Comparison of ENCODE assay signal across 27 mouse cellular contexts in genomic region chr19:46244628-46245027, GRCm38 (mm10). TPM values are rescaled to one million over a fixed set of nuclear protein-coding genes. Genes with fewer than 3 reads are reported as not detected.
DNase-seq lines count a peak whose midpoint lies in the region; ATAC-seq and TF ChIP-seq lines count a peak whose summit lies in the region.
"Had no signal": no experiment of that assay in that cellular context is flagged by ENCODE, and none has a peak within 500 bp of the region (broad histone marks: within the 10 kb centered on the region; RNA-seq: fewer than 3 reads in every experiment).

No protein-coding gene starts in this region.

- DNase-seq in midbrain, embryonic 14.5 days, result peak; percentile 15
- DNase-seq in ES-E14 (ENCODE audit: low read depth, low spot score), result peak; percentile 34
- no peak for DNase-seq in spleen, postnatal 4 days (ENCODE audit: low spot score in 2 of 2)
- no peak for DNase-seq in adrenal gland, postnatal 4 days (ENCODE audit: low spot score in 2 of 2)
- DNase-seq: adrenal gland, adult 2 months; adrenal gland, postnatal 25 days; B cell, adult 2 months; cerebellum, adult 11 months; cerebellum, adult 8-10 months; cerebellum, postnatal 14 days; embryo, embryonic 11 days; gastrocnemius, adult 2 months; gastrocnemius, postnatal 25 days; heart, adult 18-20 months; heart, postnatal 10 days had no signal

- no peak for ATAC-seq in forebrain, embryonic 13.5 days
- no peak for ATAC-seq in forebrain, embryonic 15.5 days (replicated peaks)
- ATAC-seq in midbrain, embryonic 14.5 days (ENCODE audit: low FRiP score, low TSS enrichment), result no peak
- no peak for ATAC-seq in midbrain, embryonic 16.5 days
- ATAC-seq in neural tube, embryonic 15.5 days (ENCODE audit: low FRiP score), result no peak
- ATAC-seq: activated CD4-positive, CD25-positive, alpha-beta regulatory T cell, adult 4 months; CD4-positive, CD25-positive, alpha-beta regulatory T cell, adult 4 months; intestine, embryonic 16.5 days had no signal

- in situ Hi-C loops in ES-E14 (cut with MboI; ENCODE audit: low sequenced_read_pairs in 2 of 2, unreplicated experiment in 2 of 2), result no loop called here

- 0 out of 2 replicates have a peak overlapping the region, but pooled peaks have one; percentile 2 for H3K9ac ChIP-seq in forebrain, embryonic 13.5 days
- no peak overlapping the region for H3K9ac ChIP-seq in forebrain, embryonic 15.5 days (replicated peaks)
- H3K9ac ChIP-seq in midbrain, embryonic 14.5 days (replicated peaks; ENCODE audit: low read length), result no peak overlapping the region
- no peak overlapping the region for H3K9ac ChIP-seq in midbrain, embryonic 16.5 days (ENCODE audit: low read depth, low read length)
- H3K9ac ChIP-seq in ES-E14 (ENCODE audit: insufficient read depth, low read depth, low read length, poor library complexity, severe bottlenecking), result no peak overlapping the region
- no peak overlapping the region for H3K9ac ChIP-seq in neural tube, embryonic 15.5 days (replicated peaks)
- H3K9ac ChIP-seq: embryonic facial prominence, embryonic 15.5 days; hindbrain, embryonic 14.5 days had no signal

- H3K27me3 ChIP-seq in forebrain, embryonic 13.5 days, result no peaks in the 10 kb centered on the region
- no peaks in the 10 kb centered on the region for H3K27me3 ChIP-seq in forebrain, embryonic 15.5 days
- no peaks in the 10 kb centered on the region for H3K27me3 ChIP-seq in midbrain, embryonic 14.5 days (ENCODE audit: control insufficient read depth, insufficient read depth, low read length)
- H3K27me3 ChIP-seq in midbrain, embryonic 16.5 days (ENCODE audit: control insufficient read depth, insufficient read depth, low read depth, low read length), result no peaks in the 10 kb centered on the region
- H3K27me3 ChIP-seq in neural tube, embryonic 15.5 days (replicated peaks), result no peaks in the 10 kb centered on the region
- H3K27me3 ChIP-seq: embryonic facial prominence, embryonic 15.5 days had no signal

- no peaks in the 10 kb centered on the region for H3K9me3 ChIP-seq in forebrain, embryonic 13.5 days (replicated peaks)
- no peaks in the 10 kb centered on the region for H3K9me3 ChIP-seq in forebrain, embryonic 15.5 days
- H3K9me3 ChIP-seq in midbrain, embryonic 14.5 days (ENCODE audit: control insufficient read depth, low read length), result no peaks in the 10 kb centered on the region
- no peaks in the 10 kb centered on the region for H3K9me3 ChIP-seq in midbrain, embryonic 16.5 days (replicated peaks; ENCODE audit: control insufficient read depth, low read length, poor library complexity, severe bottlenecking)
- H3K9me3 ChIP-seq in ES-E14 (ENCODE audit: control insufficient read depth, insufficient read depth, low read depth, low read length), result no peaks in the 10 kb centered on the region
- no peaks in the 10 kb centered on the region for H3K9me3 ChIP-seq in neural tube, embryonic 15.5 days (replicated peaks)
- H3K9me3 ChIP-seq: embryonic facial prominence, embryonic 15.5 days; forebrain, embryonic 10.5 days; heart, embryonic 10.5 days had no signal

- H3K27ac ChIP-seq in forebrain, embryonic 13.5 days, result no peak overlapping the region
- H3K27ac ChIP-seq in forebrain, embryonic 15.5 days (replicated peaks), result no peak overlapping the region
- H3K27ac ChIP-seq in midbrain, embryonic 14.5 days (replicated peaks; ENCODE audit: low read depth, low read length), result no peak overlapping the region
- H3K27ac ChIP-seq in midbrain, embryonic 16.5 days (ENCODE audit: low read length), result no peak overlapping the region
- no peak overlapping the region for H3K27ac ChIP-seq in ES-E14 (ENCODE audit: insufficient read depth, low read depth, low read length, poor library complexity, severe bottlenecking)
- H3K27ac ChIP-seq in neural tube, embryonic 15.5 days (replicated peaks), result peak overlapping the region; percentile 2; the same call in 1 of the 2 replicates
- H3K27ac ChIP-seq: embryonic facial prominence, embryonic 15.5 days; forebrain, embryonic 10.5 days; gastrocnemius, adult 2 months; heart, embryonic 10.5 days; hindbrain, embryonic 14.5 days had no signal

- H3K4me3 ChIP-seq in forebrain, embryonic 13.5 days, result no peak overlapping the region
- no peak overlapping the region for H3K4me3 ChIP-seq in forebrain, embryonic 15.5 days
- no peak overlapping the region for H3K4me3 ChIP-seq in midbrain, embryonic 14.5 days (replicated peaks; ENCODE audit: low read depth, low read length)
- H3K4me3 ChIP-seq in midbrain, embryonic 16.5 days (ENCODE audit: low read depth, low read length), result no peak overlapping the region
- 0 out of 4 replicates have a peak overlapping the region, but pooled peaks of 1 of the 2 experiments have one; percentile 37 for H3K4me3 ChIP-seq in ES-E14 (ENCODE audit: insufficient read depth in 1 of 2, low read depth in 1 of 2, low read length in 2 of 2, poor library complexity in 1 of 2, severe bottlenecking in 1 of 2)
- no peak overlapping the region for H3K4me3 ChIP-seq in neural tube, embryonic 15.5 days (replicated peaks)
- H3K4me3 ChIP-seq: embryonic facial prominence, embryonic 15.5 days; erythroblast, embryonic 14.5 days; forebrain, embryonic 10.5 days; gastrocnemius, adult 2 months; heart, embryonic 10.5 days had no signal

- WGBS in forebrain, embryonic 13.5 days, result 15% methylated on average over 5 of the region's 5 CpGs
- WGBS in forebrain, embryonic 15.5 days, result 8% methylated on average over 5 of the region's 5 CpGs
- WGBS in midbrain, embryonic 14.5 days, result 16% methylated on average over 5 of the region's 5 CpGs
- WGBS in midbrain, embryonic 16.5 days, result 20% methylated on average over 5 of the region's 5 CpGs
- 26% methylated on average over 5 of the region's 5 CpGs for WGBS in neural tube, embryonic 15.5 days

- 0 out of 2 replicates have a peak, but pooled peaks cover 11% of the 10 kb centered on the region for H3K4me1 ChIP-seq in forebrain, embryonic 13.5 days
- H3K4me1 ChIP-seq in forebrain, embryonic 15.5 days, result no peaks in the 10 kb centered on the region
- no peaks in the 10 kb centered on the region for H3K4me1 ChIP-seq in midbrain, embryonic 14.5 days (ENCODE audit: control insufficient read depth, insufficient read depth, low read length)
- H3K4me1 ChIP-seq in midbrain, embryonic 16.5 days (ENCODE audit: control insufficient read depth, insufficient read depth, low read length), result peaks cover 7% of the 10 kb centered on the region; the same call in 1 of the 2 replicates
- peaks cover 2 to 5% of the 10 kb centered on the region in 2 experiments; a peak in 2 of 4 replicates for H3K4me1 ChIP-seq in ES-E14 (ENCODE audit: control insufficient read depth in 2 of 2, insufficient read depth in 2 of 2, low read length in 2 of 2, poor library complexity in 1 of 2)
- peaks cover 5% of the 10 kb centered on the region; the same call in 1 of the 2 replicates for H3K4me1 ChIP-seq in neural tube, embryonic 15.5 days
- H3K4me1 ChIP-seq: forebrain, embryonic 10.5 days had no signal

- H3K4me2 ChIP-seq in forebrain, embryonic 13.5 days, result no peak overlapping the region
- H3K4me2 ChIP-seq in forebrain, embryonic 15.5 days (replicated peaks), result no peak overlapping the region
- no peak overlapping the region for H3K4me2 ChIP-seq in midbrain, embryonic 14.5 days (ENCODE audit: low read length)
- no peak overlapping the region for H3K4me2 ChIP-seq in midbrain, embryonic 16.5 days (ENCODE audit: low read length)
- H3K4me2 ChIP-seq in neural tube, embryonic 15.5 days, result no peak overlapping the region
- H3K4me2 ChIP-seq: embryonic facial prominence, embryonic 15.5 days; hindbrain, embryonic 14.5 days had no signal

- peaks cover 13% of the 10 kb centered on the region for H3K36me3 ChIP-seq in forebrain, embryonic 13.5 days (ENCODE audit: poor library complexity, severe bottlenecking)
- 0 out of 2 replicates have a peak, but pooled peaks cover 9% of the 10 kb centered on the region for H3K36me3 ChIP-seq in forebrain, embryonic 15.5 days
- H3K36me3 ChIP-seq in midbrain, embryonic 14.5 days (ENCODE audit: control insufficient read depth, insufficient read depth, low read length), result peaks cover 4% of the 10 kb centered on the region
- H3K36me3 ChIP-seq in midbrain, embryonic 16.5 days (ENCODE audit: control insufficient read depth, insufficient read depth, low read length), result 0 out of 2 replicates have a peak, but pooled peaks cover 2% of the 10 kb centered on the region
- no peaks in the 10 kb centered on the region for H3K36me3 ChIP-seq in ES-E14 (ENCODE audit: control insufficient read depth, insufficient read depth, low read length, poor library complexity, severe bottlenecking)
- H3K36me3 ChIP-seq in neural tube, embryonic 15.5 days, result no peaks in the 10 kb centered on the region

TF ChIP-seq in ES-E14, 5 proteins besides CTCF, POLR2A, EP300 and RAD21:
- TF ChIP-seq MAFK (IDR thresholded peaks at IDR 0.05; ENCODE audit: insufficient read depth, low read depth, low read length), result no peak
- TF ChIP-seq HCFC1 (IDR thresholded peaks at IDR 0.05; ENCODE audit: borderline replicate concordance, insufficient read depth, low read length), result no peak
- no peak for TF ChIP-seq ZNF384 (IDR thresholded peaks at IDR 0.05; ENCODE audit: low read depth, low read length)
- TF ChIP-seq CHD2 (IDR thresholded peaks at IDR 0.05; ENCODE audit: low read depth, low read length), result no peak
- TF ChIP-seq ZC3H11A (IDR thresholded peaks at IDR 0.05; ENCODE audit: borderline replicate concordance, low read depth, low read length), result no peak

RNA-seq across cellular contexts. Expression of gene Nfkb2, which starts 59.5 kb away (rescaled TPM):
- polyA plus RNA-seq in forebrain, embryonic 13.5 days (2015; fragmentation: Nextera tagmentation; extraction: Ambion mirVana), result 1.1 and 1.5 TPM in 2 replicates
- 1.9 and 2.2 TPM in 2 replicates for polyA plus RNA-seq in forebrain, embryonic 15.5 days (2015; fragmentation: Nextera tagmentation; extraction: Ambion mirVana)
- 1.6 and 2.1 TPM in 2 replicates for polyA plus RNA-seq in midbrain, embryonic 14.5 days (2014; fragmentation: Nextera tagmentation; extraction: Ambion mirVana)
- 1.3 and 1.5 TPM in 2 replicates for polyA plus RNA-seq in midbrain, embryonic 16.5 days (2015; fragmentation: Nextera tagmentation; extraction: Ambion mirVana)
- total RNA-seq in ES-E14 (2012; rRNA removed), result 11.6 and 13.0 TPM in 2 replicates
- polyA plus RNA-seq in neural tube, embryonic 15.5 days (2015; fragmentation: Nextera tagmentation; extraction: Ambion mirVana), result 2.4 and 10.0 TPM in 2 replicates
- 10 to 100 TPM; 22.0 to 24.3 TPM for total RNA-seq in adrenal gland, postnatal 4 days (2021)

Comparison
In these comparisons a context has a peak if more than half of its experiments do, and no peak if none do; other contexts are left out.
1. DNase-seq: peak in midbrain, embryonic 14.5 days (single experiment) and ES-E14 (single experiment); none in spleen, postnatal 4 days (0 of 2) and adrenal gland, postnatal 4 days (0 of 2).